Mouse (Mus musculus): Measurements from ENCODE around the gene H2-Eb1. TPM values are rescaled to one million over a fixed set of nuclear protein-coding genes. Genes with fewer than 3 reads are reported as not detected.

H2-Eb1 gene
- polyA plus RNA-seq, 1 experiment from 2014 or later, result 1.4 TPM

DNA sequence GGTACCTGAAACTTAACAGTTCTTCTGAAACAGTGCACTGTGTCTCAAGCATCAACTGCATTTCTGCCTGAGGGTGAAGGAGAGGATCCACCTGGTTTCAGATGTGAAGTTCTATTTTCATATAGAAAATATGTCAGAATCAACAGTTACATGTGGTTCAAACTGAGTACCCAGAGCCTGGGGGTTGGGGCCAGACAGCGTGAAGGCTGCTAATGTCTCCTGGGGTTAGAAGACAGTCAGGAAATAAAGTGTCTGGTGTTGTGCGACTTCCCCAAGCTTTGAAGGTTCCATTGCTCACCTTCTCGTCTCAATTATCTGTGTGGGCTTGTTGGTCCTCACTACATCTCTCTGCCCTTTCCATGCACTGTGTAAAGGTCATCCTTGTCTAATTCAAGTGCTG is 20.7 kb downstream of the H2-Eb1 start:
- Histone ChIP-seq H3K27ac (no peak overlapping the region), H3K27me3 (no peaks in the 10 kb centered on the region), H3K4me1 (no peaks in the 10 kb centered on the region), H3K36me3 (no peaks in the 10 kb centered on the region), H3K4me2 (replicated peaks) (no peak overlapping the region), H3K4me3 (no peak overlapping the region), H3K9me3 (no peaks in the 10 kb centered on the region), H3K9ac (no peak overlapping the region)
- WGBS, result 80% methylated on average over 3 of the region's 3 CpGs
- ATAC-seq (ENCODE audit: insufficient number of reproducible peaks, insufficient read depth, low FRiP score, low TSS enrichment), result no peak

DNA sequence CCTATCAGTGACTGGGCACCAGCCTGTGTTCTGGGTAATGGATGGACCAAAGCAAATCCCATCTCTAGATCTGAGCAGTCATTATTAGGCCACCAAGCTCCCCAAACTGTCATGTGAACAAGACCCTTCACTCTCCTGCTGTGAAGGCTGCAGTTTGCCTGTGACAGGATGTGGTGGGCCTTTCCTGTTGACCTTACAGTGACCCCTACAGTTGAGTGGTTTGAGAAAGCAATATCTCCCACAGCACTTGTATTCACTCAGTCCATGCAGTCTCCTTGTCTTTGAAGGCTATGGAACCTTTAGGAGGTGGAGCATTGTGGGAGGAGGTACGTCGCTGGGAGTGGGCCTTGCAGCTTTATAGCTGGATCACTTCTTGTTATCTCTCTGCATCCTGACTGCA is 24.1 kb downstream of the H2-Eb1 start:
- H3K9me3 ChIP-seq, result no peaks in the 10 kb centered on the region
- no peak overlapping the region for H3K9ac ChIP-seq
- no peak for ATAC-seq (ENCODE audit: insufficient number of reproducible peaks, insufficient read depth, low FRiP score, low TSS enrichment)
- 77% methylated on average over 2 of the region's 2 CpGs for WGBS
- no peak overlapping the region for H3K27ac ChIP-seq
- H3K36me3 ChIP-seq, result no peaks in the 10 kb centered on the region
- H3K4me2 ChIP-seq (replicated peaks), result no peak overlapping the region
- no peaks in the 10 kb centered on the region for H3K27me3 ChIP-seq
- no peaks in the 10 kb centered on the region for H3K4me1 ChIP-seq
- no peak overlapping the region for H3K4me3 ChIP-seq

DNA sequence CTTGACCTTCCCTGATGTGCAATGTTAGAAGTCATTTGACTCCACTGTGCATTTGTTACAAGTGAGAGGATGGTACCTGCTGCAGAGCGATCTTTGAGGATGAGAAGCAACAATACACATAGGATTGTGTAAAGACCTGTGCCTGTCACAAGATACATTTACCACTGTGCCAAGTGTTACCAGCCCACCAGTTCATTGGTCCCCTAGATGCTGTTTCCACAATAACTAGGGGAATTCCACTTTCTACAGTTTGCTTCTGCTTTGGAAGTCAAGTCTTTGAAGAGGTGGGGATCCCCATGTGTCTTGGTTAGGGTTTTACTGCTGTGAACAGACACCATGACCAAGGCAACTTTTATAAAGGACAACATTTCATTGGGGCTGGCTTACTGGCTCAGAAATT is 25.5 kb downstream of the H2-Eb1 start:
- Histone ChIP-seq H3K27ac (no peak overlapping the region), H3K4me2 (replicated peaks) (no peak overlapping the region), H3K4me1 (no peaks in the 10 kb centered on the region), H3K9ac (no peak overlapping the region), H3K4me3 (no peak overlapping the region), H3K27me3 (no peaks in the 10 kb centered on the region), H3K9me3 (no peaks in the 10 kb centered on the region), H3K36me3 (no peaks in the 10 kb centered on the region)
- no peak for ATAC-seq (ENCODE audit: insufficient number of reproducible peaks, insufficient read depth, low FRiP score, low TSS enrichment)
- 97% methylated on average over 1 of the region's 1 CpGs for WGBS

DNA sequence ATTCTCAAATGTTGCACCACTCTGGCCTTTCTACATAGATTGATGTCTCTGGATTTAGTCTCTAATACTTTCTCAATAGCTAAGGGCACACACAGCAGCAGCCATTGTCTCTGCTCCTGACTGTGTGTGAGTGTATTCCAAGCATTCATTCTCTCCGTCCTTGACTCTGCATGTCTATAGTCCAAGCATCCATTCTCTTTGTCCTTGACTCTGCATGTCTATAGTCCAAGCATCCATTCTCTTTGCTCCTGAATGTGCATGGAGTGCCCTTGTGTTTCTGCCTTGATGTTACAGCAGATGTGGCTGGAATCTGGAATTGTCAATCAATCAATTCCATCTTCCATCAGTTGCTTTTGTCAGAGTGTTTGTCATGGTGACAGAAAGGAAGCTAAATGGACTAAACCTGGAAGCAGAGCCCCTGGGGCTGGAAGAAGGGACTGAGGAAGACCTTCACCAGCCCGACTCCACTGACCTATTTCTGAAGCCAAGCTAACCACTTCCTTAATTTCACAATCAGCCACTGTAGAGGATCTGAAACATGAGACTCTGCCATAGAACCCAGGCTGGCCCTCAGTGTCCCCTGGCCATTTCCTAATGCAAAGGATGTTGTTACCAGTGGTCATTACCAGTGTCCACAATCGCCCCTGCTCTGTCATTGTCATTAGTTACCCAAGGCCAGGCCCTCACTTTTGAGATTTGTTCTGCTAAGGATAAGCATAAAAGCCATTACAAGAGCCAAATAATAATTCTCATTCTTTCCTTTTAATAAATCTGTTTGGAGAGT is 35.1 kb downstream of the H2-Eb1 start:
- Histone ChIP-seq H3K4me1 (no peaks in the 10 kb centered on the region), H3K4me2 (replicated peaks) (no peak overlapping the region), H3K36me3 (no peaks in the 10 kb centered on the region), H3K27me3 (no peaks in the 10 kb centered on the region), H3K4me3 (no peak overlapping the region), H3K9ac (no peak overlapping the region), H3K27ac (no peak overlapping the region), H3K9me3 (no peaks in the 10 kb centered on the region)
- WGBS, result 45% methylated on average over 3 of the region's 3 CpGs
- no peak for ATAC-seq (ENCODE audit: insufficient number of reproducible peaks, insufficient read depth, low FRiP score, low TSS enrichment)

DNA sequence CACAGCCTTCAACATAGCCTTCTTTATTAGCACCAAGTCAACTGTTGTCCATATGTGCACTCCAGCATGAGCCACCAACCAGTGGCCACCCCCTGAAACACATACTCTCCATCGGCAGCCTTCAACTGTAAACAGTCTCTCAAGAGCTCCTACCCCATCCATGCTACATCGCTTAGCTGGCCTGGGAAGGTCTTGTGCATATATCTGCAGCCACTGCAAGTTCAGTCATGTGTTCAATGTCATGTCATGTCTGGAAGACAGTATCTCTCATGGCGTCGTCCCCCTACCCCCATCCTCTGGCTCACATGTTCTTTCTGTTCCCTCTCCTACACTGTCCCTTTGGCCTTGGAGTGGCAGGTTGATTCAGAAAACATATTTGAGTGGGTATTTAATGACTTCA is 39.2 kb downstream of the H2-Eb1 start:
- WGBS, result 84% methylated on average over 4 of the region's 4 CpGs
- Histone ChIP-seq H3K4me3 (no peak overlapping the region), H3K27ac (no peak overlapping the region), H3K27me3 (no peaks in the 10 kb centered on the region), H3K4me1 (no peaks in the 10 kb centered on the region), H3K36me3 (no peaks in the 10 kb centered on the region), H3K9me3 (no peaks in the 10 kb centered on the region), H3K4me2 (replicated peaks) (no peak overlapping the region), H3K9ac (no peak overlapping the region)
- no peak for ATAC-seq (ENCODE audit: insufficient number of reproducible peaks, insufficient read depth, low FRiP score, low TSS enrichment)

DNA sequence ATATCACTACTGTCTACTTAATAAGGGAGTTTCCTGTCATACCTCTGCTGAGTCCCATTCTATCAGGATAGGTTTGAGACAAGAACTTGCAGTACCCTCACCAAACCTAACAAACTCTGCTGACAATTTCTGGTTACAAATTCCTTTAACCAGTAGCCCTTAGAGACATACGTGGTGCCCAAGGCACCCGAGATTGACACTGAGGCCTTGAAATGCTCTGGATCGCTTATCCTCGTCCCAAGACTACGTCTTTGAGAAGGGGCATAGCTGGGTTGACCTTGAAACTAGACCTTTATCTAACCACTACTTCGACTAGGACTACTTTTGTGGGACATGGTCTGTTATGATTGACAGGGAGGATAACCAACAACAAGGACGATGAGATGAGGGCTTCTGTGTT is 39.8 kb downstream of the H2-Eb1 start:
- no peak for ATAC-seq (ENCODE audit: insufficient number of reproducible peaks, insufficient read depth, low FRiP score, low TSS enrichment)
- no peak overlapping the region for H3K27ac ChIP-seq
- no peak overlapping the region for H3K9ac ChIP-seq
- H3K4me2 ChIP-seq (replicated peaks), result no peak overlapping the region
- no peaks in the 10 kb centered on the region for H3K36me3 ChIP-seq
- H3K27me3 ChIP-seq, result no peaks in the 10 kb centered on the region
- no peaks in the 10 kb centered on the region for H3K4me1 ChIP-seq
- 87% methylated on average over 7 of the region's 7 CpGs for WGBS
- H3K9me3 ChIP-seq, result no peaks in the 10 kb centered on the region
- no peak overlapping the region for H3K4me3 ChIP-seq

DNA sequence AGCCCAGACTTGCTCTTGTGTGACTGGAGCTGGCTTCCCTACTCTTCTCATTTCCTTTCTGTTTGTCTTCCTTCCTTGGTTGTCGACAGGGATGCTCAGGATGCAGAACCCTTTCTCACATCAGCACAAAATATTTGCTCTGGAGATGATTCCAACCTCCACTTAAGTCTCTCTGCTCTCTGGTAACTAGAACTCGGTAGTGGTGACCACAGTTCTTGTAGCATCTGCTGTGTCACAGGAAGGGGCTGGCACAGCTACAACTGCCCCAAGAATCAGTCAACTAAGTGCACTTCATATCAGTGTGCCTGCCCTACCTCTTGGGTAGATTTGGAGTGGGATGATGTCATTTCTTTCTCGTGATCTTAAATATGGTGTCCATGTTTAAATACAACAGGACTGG is 40.4 kb downstream of the H2-Eb1 start:
- H3K27ac ChIP-seq, result no peak overlapping the region

DNA sequence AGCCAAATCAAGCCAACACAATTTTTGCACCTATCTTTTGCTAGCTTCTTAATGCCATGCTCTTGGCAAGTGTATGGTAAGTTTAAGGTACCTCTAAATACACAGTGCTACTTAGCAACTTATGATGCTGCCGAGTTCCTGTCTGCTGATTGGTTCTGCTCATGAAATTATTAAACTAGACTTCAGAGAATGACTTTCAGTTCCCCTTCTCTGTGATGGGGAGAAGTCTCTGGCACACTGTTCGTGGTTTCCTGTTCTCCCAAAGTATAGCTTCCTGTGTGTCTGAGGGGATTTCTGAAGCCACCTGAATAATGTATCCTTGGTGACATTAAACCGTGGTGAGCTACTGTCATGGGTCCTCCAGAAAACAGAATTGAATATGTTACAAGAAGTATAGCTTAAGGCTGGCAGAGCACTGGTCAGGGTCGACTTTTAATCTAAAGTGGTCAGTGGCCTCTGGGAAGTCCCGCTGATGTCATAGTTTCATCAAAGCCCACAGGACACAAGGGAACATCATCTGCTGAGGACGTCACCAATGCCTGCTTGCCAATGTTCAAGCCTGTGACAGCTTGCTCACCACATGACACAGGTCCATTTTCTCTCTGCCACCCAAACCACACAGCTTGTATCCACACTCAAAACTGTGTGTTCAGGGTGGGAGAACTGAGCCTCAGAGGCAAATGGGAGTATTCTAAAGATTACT is 42.1 kb downstream of the H2-Eb1 start:
- 64% methylated on average over 6 of the region's 6 CpGs for WGBS
- no peak overlapping the region for H3K9ac ChIP-seq
- no peaks in the 10 kb centered on the region for H3K27me3 ChIP-seq
- H3K4me1 ChIP-seq, result no peaks in the 10 kb centered on the region
- no peaks in the 10 kb centered on the region for H3K9me3 ChIP-seq
- H3K27ac ChIP-seq, result no peak overlapping the region
- H3K36me3 ChIP-seq, result no peaks in the 10 kb centered on the region
- H3K4me2 ChIP-seq (replicated peaks), result no peak overlapping the region
- H3K4me3 ChIP-seq, result no peak overlapping the region
- no peak for ATAC-seq (ENCODE audit: insufficient number of reproducible peaks, insufficient read depth, low FRiP score, low TSS enrichment)

More for the DNA sequence above, 40.4 kb downstream of the H2-Eb1 start:
- H3K9me3 ChIP-seq, result no peaks in the 10 kb centered on the region
- no peak overlapping the region for H3K4me2 ChIP-seq (replicated peaks)
- ATAC-seq (ENCODE audit: insufficient number of reproducible peaks, insufficient read depth, low FRiP score, low TSS enrichment), result no peak
- no peaks in the 10 kb centered on the region for H3K4me1 ChIP-seq
- 67% methylated on average over 3 of the region's 3 CpGs for WGBS
- H3K4me3 ChIP-seq, result no peak overlapping the region
- H3K36me3 ChIP-seq, result no peaks in the 10 kb centered on the region
- H3K27me3 ChIP-seq, result no peaks in the 10 kb centered on the region
- H3K9ac ChIP-seq, result no peak overlapping the region

DNA sequence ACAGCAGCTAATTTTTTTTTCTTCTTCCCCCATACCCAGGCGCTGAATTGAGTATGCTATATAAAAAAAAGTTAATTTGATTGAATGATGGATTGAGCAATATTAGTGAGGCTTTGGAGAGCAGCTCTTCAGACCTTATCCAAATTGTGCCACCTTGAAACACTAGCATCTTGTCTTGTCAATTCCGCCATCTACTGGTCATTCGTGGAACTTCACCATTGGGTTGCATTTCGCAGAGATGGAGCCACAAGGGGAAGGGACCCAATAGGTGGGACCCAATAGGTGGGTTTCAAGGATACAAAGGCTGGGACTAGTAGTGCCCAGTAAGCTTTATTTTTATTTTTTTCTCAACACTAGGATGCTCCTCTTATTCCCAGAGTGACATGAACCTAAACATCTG is 43.8 kb downstream of the H2-Eb1 start:
- H3K4me1 ChIP-seq, result no peaks in the 10 kb centered on the region
- no peak for ATAC-seq (ENCODE audit: insufficient number of reproducible peaks, insufficient read depth, low FRiP score, low TSS enrichment)
- no peak overlapping the region for H3K27ac ChIP-seq
- no peak overlapping the region for H3K4me3 ChIP-seq
- no peak overlapping the region for H3K9ac ChIP-seq
- WGBS, result 3% methylated on average over 4 of the region's 4 CpGs
- H3K9me3 ChIP-seq, result no peaks in the 10 kb centered on the region
- H3K4me2 ChIP-seq (replicated peaks), result no peak overlapping the region
- no peaks in the 10 kb centered on the region for H3K27me3 ChIP-seq
- H3K36me3 ChIP-seq, result no peaks in the 10 kb centered on the region

DNA sequence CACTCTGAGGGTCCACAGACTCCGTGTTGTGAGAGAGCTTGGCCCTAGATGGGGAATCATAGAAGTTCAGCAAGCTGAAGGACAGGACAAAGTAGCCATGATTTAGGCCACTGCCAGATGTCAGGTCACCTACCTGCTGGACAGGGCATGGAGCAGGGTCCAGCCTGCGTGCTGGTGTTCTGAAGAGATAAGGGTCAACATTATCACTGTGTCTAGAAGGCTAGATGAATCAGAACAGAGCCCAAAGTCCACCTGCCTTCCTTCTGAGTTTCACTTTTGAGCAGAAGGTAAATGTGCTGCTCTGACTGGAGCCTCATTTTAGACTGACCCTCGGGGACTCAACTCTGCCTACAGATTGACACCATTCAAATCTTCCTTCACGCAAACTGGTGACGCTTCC is 48.9 kb downstream of the H2-Eb1 start, which contains the start of gene Btnl2:
Gene Btnl2 (plus strand): TSS at position 284 of the 400 bp plus-strand sequence.
- ATAC-seq (ENCODE audit: insufficient number of reproducible peaks, insufficient read depth, low FRiP score, low TSS enrichment), result no peak

DNA sequence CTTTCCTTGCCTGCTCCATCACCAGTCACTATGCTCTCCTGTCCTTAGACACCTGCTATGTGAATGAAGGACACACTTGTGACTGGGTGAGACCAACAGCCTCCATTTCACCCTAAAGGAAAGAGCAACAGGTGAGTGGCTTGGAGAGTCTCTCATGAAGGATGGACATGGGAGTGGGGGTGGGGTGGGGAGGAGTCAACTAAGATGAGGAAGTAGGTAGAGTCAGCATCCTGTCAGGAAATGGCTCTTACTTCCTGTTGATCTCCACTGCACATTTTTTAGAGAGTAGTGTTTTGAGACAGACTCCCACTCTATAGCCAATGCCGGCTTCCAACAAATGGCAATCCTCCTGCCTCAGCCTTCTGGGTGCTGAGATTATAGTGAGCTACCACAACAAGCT is 49.3 kb downstream of the H2-Eb1 start:
- Histone ChIP-seq H3K9me3 (no peaks in the 10 kb centered on the region), H3K4me3 (no peak overlapping the region)

More for the DNA sequence above, 48.9 kb downstream of the H2-Eb1 start, which contains the start of gene Btnl2:
- no peaks in the 10 kb centered on the region for H3K27me3 ChIP-seq
- H3K36me3 ChIP-seq, result no peaks in the 10 kb centered on the region
- H3K9ac ChIP-seq, result no peak within 1 kb of the TSS
- H3K4me1 ChIP-seq, result no peaks in the 10 kb centered on the region
- H3K9me3 ChIP-seq, result no peaks in the 10 kb centered on the region
- no peak within 1 kb of the TSS for H3K4me2 ChIP-seq (replicated peaks)
- H3K4me3 ChIP-seq, result no peak within 1 kb of the TSS
- H3K27ac ChIP-seq, result no peak within 1 kb of the TSS
- 83% methylated on average over 5 of the region's 5 CpGs for WGBS

DNA sequence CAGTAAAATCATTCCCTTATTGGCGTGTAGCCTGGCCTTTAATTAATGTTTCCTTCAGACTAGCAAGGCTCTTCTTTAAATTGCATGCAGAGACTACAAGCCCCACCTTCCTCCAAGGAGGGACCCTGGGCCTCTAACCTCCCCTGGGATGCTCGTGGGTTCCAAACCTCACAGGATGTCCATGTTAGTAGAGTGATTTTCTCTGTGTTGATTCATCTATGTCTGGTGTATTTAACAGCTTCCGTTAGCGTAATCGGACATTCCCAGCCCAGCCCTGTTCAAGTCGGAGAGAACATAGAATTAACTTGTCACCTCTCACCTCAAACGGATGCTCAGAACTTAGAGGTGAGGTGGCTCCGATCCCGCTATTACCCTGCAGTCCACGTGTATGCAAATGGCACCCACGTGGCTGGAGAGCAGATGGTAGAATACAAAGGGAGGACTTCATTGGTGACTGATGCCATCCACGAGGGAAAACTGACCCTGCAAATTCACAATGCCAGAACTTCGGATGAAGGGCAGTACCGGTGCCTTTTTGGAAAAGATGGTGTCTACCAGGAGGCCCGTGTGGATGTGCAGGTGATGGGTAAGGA is 57.4 kb downstream of the H2-Eb1 start:
- Histone ChIP-seq H3K4me1 (no peaks in the 10 kb centered on the region), H3K9me3 (no peaks in the 10 kb centered on the region), H3K36me3 (no peaks in the 10 kb centered on the region), H3K4me2 (replicated peaks) (no peak overlapping the region), H3K27me3 (no peaks in the 10 kb centered on the region), H3K27ac (no peak overlapping the region), H3K4me3 (no peak overlapping the region), H3K9ac (no peak overlapping the region)
- 85% methylated on average over 15 of the region's 15 CpGs for WGBS
- ATAC-seq (ENCODE audit: insufficient number of reproducible peaks, insufficient read depth, low FRiP score, low TSS enrichment), result no peak

More for the DNA sequence above, 49.3 kb downstream of the H2-Eb1 start:
- Histone ChIP-seq H3K4me2 (replicated peaks) (no peak overlapping the region), H3K27me3 (no peaks in the 10 kb centered on the region), H3K36me3 (no peaks in the 10 kb centered on the region), H3K9ac (no peak overlapping the region), H3K4me1 (no peaks in the 10 kb centered on the region), H3K27ac (no peak overlapping the region)
- ATAC-seq (ENCODE audit: insufficient number of reproducible peaks, insufficient read depth, low FRiP score, low TSS enrichment), result no peak
- 88% methylated on average over 1 of the region's 1 CpGs for WGBS
